Mouse (Mus musculus) midbrain, embryonic 10.5 days (tissue): ENCODE data around the gene Stmn1. TPM values are rescaled to one million over a fixed set of nuclear protein-coding genes. Genes with fewer than 3 reads are reported as not detected.

ENCODE experiments used
- DNase-seq: peaks from one replicate; pipeline ENCODE4 v3.0.0-alpha.2; 2017; ENCODE audit warnings: low spot score
- H3K27ac ChIP-seq: fragments of 300-500 bp; sonication (generic); replicated peaks from 2 replicates; pipeline ENCODE4 v1.5.1; 2016; ENCODE audit warnings: mild to moderate bottlenecking
- H3K27me3 ChIP-seq: fragments of 300-500 bp; sonication (generic); 2 replicates; pipeline ENCODE4 v1.6.1; 2016; ENCODE audit warnings: low read depth, mild to moderate bottlenecking; ENCODE audit not compliant: poor library complexity, severe bottlenecking
- H3K36me3 ChIP-seq: fragments of 300-500 bp; sonication (generic); 2 replicates; pipeline ENCODE4 v1.6.1; 2016; ENCODE audit warnings: mild to moderate bottlenecking, moderate library complexity
- H3K4me1 ChIP-seq: fragments of 300-500 bp; sonication (generic); 2 replicates; pipeline ENCODE4 v1.6.1; 2016
- H3K4me3 ChIP-seq: fragments of 300-500 bp; sonication (generic); 2 replicates; pipeline ENCODE4 v1.5.1; 2016; ENCODE audit warnings: mild to moderate bottlenecking, moderate library complexity
- H3K9me3 ChIP-seq: fragments of 300-500 bp; sonication (generic); replicated peaks from 2 replicates; pipeline ENCODE4 v1.6.1; 2016; ENCODE audit warnings: mild to moderate bottlenecking
- WGBS: fragments of 180-500 bp; shearing (Covaris S2); methylation state at CpG from one replicate; pipeline ENCODE4 v1.1.7; 2016; 5-methylcytosine and 5-hydroxymethylcytosine counted together
- polyA plus RNA-seq: library from polyadenylated mRNA; unstranded; fragments of >200 nt; fragmentation: Nextera tagmentation; extraction: Ambion mirVana; gene quantifications from 2 replicates; pipeline ENCODE4 v1.2.1, GENCODE M21; 2016

The Stmn1 gene
- polyA plus RNA-seq, 1 experiment from 2014 or later: 2,607 TPM

DNA sequence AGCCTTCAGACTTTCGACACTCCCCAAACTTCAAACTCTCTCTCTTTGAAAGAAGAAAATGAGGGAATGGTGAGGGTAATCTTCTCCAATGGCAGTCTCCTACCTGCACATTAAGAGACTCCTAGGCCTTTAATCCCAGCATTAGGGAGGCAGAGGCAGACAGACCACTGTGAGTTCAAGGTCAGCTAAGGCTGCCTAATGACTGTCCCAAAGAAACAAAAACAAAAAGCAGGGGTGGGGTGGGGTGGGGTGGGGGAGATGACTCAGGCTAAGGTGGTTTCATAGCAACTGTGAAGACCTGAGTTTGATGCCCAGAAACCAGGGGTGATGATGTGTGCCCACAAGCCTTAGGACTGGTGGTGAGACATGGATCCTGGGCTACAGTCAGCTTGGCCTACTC lies 22.6 kb upstream of the Stmn1 start:
- 0 out of 2 replicates have a peak, but pooled peaks cover 5% of the 10 kb centered on the region for H3K9me3 ChIP-seq
- H3K4me1 ChIP-seq: peaks cover 45% of the 10 kb centered on the region

GRCm38 (mm10) chr4:134447966-134448365 lies 20.2 kb upstream of the Stmn1 start:
- peaks cover 42% of the 10 kb centered on the region for H3K27me3 ChIP-seq

More for the DNA sequence above, 22.6 kb upstream of the Stmn1 start:
- no peak overlapping the region for H3K4me3 ChIP-seq
- H3K27me3 ChIP-seq: peaks cover 23% of the 10 kb centered on the region
- DNase-seq: no peak
- WGBS: 67% methylated on average over 1 of the region's 1 CpGs
- no peaks in the 10 kb centered on the region for H3K36me3 ChIP-seq
- peak overlapping the region; percentile 38; the same call in 1 of the 2 replicates for H3K27ac ChIP-seq

GRCm38 (mm10) chr4:134449595-134450391 lies 18.3 kb upstream of the Stmn1 start:
- peak; percentile 71 for DNase-seq
- Histone ChIP-seq H3K27ac (peak overlapping the region; percentile 83), H3K4me1 (peaks cover 64% of the 10 kb centered on the region), H3K9me3 (no peaks in the 10 kb centered on the region), H3K4me3 (peak overlapping the region; percentile 27), H3K27me3 (peaks cover 60% of the 10 kb centered on the region), H3K36me3 (no peaks in the 10 kb centered on the region)
- WGBS: 12% methylated on average over 13 of the region's 13 CpGs

More at GRCm38 (mm10) chr4:134447966-134448365, 20.2 kb upstream of the Stmn1 start:
- 52% methylated on average over 23 of the region's 23 CpGs for WGBS
- peaks cover 56% of the 10 kb centered on the region for H3K4me1 ChIP-seq
- H3K4me3 ChIP-seq: no peak overlapping the region
- H3K36me3 ChIP-seq: no peaks in the 10 kb centered on the region
- H3K27ac ChIP-seq: no peak overlapping the region
- no peak for DNase-seq
- H3K9me3 ChIP-seq: 0 out of 2 replicates have a peak, but pooled peaks cover 1% of the 10 kb centered on the region

DNA sequence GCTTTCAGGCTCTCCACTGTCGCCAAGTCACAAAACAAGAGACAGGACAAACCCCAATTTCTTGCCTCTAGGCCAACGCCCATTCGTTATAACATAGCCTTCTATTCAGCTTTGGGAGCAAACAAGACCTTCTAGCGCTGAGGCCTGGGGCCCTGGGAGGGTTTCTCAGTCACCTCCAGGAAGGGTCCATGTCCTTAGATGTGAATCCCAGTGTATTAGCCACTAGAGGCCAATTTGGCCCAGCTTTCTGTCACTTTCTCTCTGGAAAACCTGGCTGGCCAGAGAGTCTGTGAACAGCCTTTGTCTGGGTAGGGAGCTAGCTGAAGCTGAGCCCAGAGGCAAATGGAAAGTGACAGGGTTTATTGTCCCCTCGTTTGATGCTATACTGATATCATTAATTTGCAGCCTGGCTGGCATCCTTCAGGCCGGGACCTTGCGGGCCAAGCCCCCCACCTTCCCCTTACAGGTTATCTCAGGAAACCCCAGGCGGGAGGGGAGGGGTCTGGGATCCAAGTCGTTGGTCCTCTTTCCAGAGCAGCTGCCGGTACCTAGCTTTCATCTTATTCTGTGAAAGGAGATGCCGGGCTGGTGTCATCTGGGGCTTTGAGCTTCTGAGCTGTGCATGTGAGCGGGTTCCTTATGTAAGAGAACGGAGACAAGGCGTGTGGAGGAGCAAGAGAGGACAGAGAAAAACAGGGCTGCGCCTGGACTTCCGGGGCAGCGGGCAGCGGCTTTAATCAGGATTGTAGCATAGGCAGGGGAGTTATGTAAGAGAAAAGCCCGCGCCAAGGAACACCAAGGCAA lies 17.5 kb upstream of the Stmn1 start:
- Histone ChIP-seq H3K9me3 (no peaks in the 10 kb centered on the region), H3K4me3 (peak overlapping the region; percentile 27), H3K36me3 (no peaks in the 10 kb centered on the region), H3K4me1 (peaks cover 71% of the 10 kb centered on the region), H3K27ac (peak overlapping the region; percentile 83), H3K27me3 (peaks cover 67% of the 10 kb centered on the region)
- peak; percentile 48 for DNase-seq
- 17% methylated on average over 20 of the region's 20 CpGs for WGBS

DNA sequence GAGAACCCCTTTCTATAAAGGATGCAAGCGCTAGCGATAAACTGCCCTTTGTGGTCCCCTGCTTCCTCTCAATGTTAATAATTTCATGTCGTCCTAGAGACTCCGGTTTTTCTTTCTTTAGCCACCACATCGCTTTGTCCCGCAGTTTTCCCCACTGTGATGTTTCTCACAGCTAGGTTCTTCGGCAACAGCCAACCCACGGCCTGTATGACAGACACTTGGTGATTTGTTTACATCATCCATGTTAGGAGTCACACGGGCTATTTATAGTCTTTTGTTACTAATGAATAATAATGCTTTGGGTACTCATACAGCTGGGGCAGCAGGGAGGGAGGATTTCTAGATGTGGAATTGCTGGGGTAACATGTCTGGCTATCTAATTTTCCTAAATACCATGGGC lies 16.6 kb upstream of the Stmn1 start:
- Histone ChIP-seq H3K4me1 (peaks cover 68% of the 10 kb centered on the region), H3K27ac (peak overlapping the region; percentile 83; the same call in 1 of the 2 replicates), H3K36me3 (no peaks in the 10 kb centered on the region), H3K9me3 (no peaks in the 10 kb centered on the region), H3K27me3 (peaks cover 67% of the 10 kb centered on the region), H3K4me3 (no peak overlapping the region)
- no peak for DNase-seq
- 77% methylated on average over 9 of the region's 9 CpGs for WGBS

DNA sequence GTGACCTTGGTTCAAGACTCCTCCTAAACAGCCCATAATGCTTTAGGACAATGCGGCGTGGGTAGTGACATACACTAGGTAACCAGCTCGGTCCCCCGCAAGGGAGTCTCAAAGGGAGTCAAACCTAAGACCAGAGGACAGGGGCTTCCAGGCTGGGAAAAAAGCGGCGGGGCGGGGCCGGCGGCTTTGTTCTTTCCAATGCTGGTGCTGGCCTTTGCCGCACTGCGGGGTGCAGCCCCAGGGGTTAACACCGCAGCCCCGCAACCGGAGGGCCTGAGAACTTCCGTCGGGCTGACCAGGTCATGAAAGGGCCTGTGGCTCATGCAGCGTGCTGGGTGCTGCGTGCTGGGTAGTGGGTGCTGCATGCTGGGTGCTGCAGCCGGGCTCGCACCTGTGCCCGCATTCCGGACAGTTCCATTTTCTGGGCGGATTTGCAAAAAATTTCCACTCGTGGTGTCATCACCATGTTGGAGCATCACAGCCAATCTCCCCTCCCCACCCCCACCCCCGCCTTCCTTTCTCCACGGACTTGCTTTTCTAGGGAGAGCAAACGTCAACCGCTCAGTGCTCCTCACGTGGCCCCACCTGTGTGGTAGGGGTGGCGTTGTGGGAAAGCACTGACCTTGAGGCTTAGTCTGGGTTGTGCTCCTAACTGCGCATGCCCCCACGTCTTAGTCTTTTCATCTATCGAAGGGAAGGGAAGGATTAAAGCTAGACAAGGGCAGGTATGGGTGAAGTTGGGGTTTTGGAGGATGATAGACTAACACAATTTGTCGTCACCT lies 14.3 kb upstream of the Stmn1 start:
- Histone ChIP-seq H3K9me3 (no peaks in the 10 kb centered on the region), H3K27ac (peak overlapping the region; percentile 75), H3K4me3 (peak overlapping the region; percentile 40), H3K36me3 (no peaks in the 10 kb centered on the region), H3K4me1 (peaks cover 62% of the 10 kb centered on the region), H3K27me3 (peaks cover 52% of the 10 kb centered on the region)
- peak; percentile 53 for DNase-seq
- 25% methylated on average over 34 of the region's 34 CpGs for WGBS

DNA sequence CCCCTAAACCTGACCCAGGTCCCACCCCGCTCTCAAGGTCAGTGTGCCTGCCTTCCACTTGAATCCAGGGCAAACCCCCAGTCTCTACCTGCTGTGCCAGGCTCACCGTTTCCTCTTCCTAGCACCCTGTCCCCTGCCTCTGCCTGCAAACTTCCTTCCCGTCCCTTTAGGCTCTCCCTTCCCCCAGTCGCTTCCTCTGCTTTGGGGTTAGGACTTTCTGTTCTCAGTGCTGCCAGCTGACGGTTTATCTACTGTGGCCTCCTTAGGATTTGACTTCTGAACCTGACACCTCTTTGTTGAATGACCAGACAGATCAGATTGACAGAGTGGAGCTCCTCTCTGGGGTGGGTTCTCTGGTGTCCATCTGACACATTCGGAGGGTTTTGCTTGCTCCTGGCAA lies 12.8 kb upstream of the Stmn1 start:
- Histone ChIP-seq H3K27ac (peak overlapping the region; percentile 33; the same call in 1 of the 2 replicates), H3K4me3 (no peak overlapping the region), H3K4me1 (peaks cover 47% of the 10 kb centered on the region), H3K9me3 (no peaks in the 10 kb centered on the region), H3K27me3 (peaks cover 45% of the 10 kb centered on the region), H3K36me3 (no peaks in the 10 kb centered on the region)
- no peak for DNase-seq
- 43% methylated on average over 6 of the region's 6 CpGs for WGBS

- DNase-seq: no peak
- Histone ChIP-seq H3K9me3 (no peaks in the 10 kb centered on the region), H3K27ac (no peak overlapping the region), H3K4me3 (no peak overlapping the region), H3K27me3 (peaks cover 30% of the 10 kb centered on the region), H3K4me1 (peaks cover 34% of the 10 kb centered on the region), H3K36me3 (no peaks in the 10 kb centered on the region)
- WGBS: 61% methylated on average over 7 of the region's 7 CpGs
These were observed 10.8 kb upstream of the Stmn1 start for GRCm38 (mm10) chr4:134457130-134457825.

- DNase-seq: no peak
- Histone ChIP-seq H3K4me1 (peaks cover 28% of the 10 kb centered on the region), H3K36me3 (no peaks in the 10 kb centered on the region), H3K27ac (no peak overlapping the region), H3K9me3 (no peaks in the 10 kb centered on the region), H3K27me3 (peaks cover 16% of the 10 kb centered on the region), H3K4me3 (no peak overlapping the region)
- 81% methylated on average over 5 of the region's 5 CpGs for WGBS
These were observed 9.3 kb upstream of the Stmn1 start for GRCm38 (mm10) chr4:134458856-134459255.

- Histone ChIP-seq H3K27me3 (peaks cover 2% of the 10 kb centered on the region; the same call in 1 of the 2 replicates), H3K36me3 (no peaks in the 10 kb centered on the region), H3K9me3 (no peaks in the 10 kb centered on the region), H3K4me3 (no peak overlapping the region), H3K4me1 (peaks cover 20% of the 10 kb centered on the region), H3K27ac (no peak overlapping the region)
- no peak for DNase-seq
- WGBS: 91% methylated on average over 10 of the region's 10 CpGs
These were observed 7.8 kb upstream of the Stmn1 start for GRCm38 (mm10) chr4:134460277-134460676.

- Histone ChIP-seq H3K4me3 (no peak overlapping the region), H3K36me3 (no peaks in the 10 kb centered on the region), H3K4me1 (peaks cover 21% of the 10 kb centered on the region), H3K27ac (0 out of 2 replicates have a peak overlapping the region, but pooled peaks have one; percentile 33), H3K27me3 (peaks cover 8% of the 10 kb centered on the region; the same call in 1 of the 2 replicates), H3K9me3 (no peaks in the 10 kb centered on the region)
- WGBS: 87% methylated on average over 5 of the region's 5 CpGs
- DNase-seq: no peak
These were observed 6.9 kb upstream of the Stmn1 start for GRCm38 (mm10) chr4:134461252-134461651.
